Mouse (Mus musculus) spleen, adult 18-20 months (tissue): Measurements from ENCODE around the gene Gm17662.

Experiments used
- DNase-seq, 2 experiments: peaks; one replicate each; pipeline ENCODE4 v3.0.0; 2022; ENCODE audit warnings: mixed read lengths in 2 of 2

Gene Gm17662

DNA sequence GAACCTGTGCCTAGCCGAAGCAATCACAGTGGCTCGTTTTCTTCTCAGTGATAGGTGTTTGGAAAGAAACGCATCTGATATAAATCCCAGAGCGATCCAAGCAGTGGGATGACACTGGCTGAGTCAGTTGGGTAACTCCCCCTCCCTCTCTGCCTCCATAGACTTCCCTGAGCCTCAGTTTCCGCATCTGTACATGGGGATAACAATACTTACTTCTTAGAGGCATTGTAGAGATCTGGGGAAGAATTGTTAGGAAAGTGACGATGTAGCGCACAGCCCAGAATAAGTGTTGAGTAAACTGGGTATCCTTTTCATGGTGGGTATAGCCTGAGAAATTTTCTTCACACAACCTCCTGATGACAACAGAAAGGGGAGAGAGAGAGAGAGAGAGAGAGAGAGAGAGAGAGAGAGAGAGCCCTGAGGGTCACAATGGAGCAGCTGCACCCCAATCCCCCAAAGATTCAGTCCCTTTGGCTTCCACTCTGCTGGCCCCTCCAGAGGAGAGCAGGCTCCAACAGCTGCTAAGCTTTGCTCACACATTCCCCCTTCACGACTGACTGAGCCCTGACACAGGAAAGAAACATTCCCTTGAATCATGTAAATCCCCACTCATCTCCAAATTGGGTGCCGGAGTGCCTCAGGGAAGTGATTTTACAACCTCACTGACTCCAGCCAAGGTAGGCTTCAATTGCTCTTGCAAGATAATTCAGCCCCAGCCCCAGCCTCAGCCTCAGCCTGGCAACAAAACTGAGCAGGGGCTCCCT, 31.6 kb downstream of the Gm17662 start:
- no peak for DNase-seq

DNA sequence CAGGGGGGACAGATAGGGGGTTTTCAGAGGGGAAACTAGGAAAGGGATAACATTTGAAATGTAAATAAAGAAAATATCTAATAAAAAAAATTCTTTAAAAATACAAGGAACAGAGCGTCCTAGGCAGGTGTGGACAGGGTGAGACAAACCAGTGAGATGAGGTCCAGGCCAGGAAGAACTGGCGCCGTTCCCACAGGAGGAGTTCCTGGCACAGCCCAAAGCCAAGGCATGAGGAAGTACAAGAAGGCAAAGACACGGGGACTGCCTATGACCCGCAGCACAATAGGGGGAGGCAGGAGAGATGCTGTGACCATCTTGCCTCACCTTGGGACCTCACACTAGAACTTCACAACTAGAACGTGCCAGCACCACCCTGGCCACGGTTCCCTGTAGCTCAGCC, 34.6 kb downstream of the Gm17662 start:
- no peak for DNase-seq

DNA sequence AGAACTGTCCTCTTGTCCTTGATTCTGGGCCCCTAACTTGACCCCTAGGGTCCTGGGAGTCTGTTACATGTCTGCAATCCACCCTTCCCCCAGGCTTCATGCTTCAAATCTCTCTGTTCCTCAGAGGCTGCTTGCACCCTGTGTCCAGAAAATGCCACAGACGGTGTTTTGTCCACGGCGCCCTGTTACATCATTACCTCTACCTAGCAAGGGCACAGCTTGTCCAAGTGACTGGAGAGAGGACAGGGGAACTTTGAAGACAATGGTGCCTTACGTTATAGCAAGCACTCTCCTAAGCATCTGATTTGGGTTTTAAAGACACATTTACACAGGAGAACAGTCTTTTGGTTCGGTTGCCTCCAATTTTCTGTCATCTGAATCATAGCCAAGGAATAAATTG, 36.5 kb downstream of the Gm17662 start:
- no peak for DNase-seq

DNA sequence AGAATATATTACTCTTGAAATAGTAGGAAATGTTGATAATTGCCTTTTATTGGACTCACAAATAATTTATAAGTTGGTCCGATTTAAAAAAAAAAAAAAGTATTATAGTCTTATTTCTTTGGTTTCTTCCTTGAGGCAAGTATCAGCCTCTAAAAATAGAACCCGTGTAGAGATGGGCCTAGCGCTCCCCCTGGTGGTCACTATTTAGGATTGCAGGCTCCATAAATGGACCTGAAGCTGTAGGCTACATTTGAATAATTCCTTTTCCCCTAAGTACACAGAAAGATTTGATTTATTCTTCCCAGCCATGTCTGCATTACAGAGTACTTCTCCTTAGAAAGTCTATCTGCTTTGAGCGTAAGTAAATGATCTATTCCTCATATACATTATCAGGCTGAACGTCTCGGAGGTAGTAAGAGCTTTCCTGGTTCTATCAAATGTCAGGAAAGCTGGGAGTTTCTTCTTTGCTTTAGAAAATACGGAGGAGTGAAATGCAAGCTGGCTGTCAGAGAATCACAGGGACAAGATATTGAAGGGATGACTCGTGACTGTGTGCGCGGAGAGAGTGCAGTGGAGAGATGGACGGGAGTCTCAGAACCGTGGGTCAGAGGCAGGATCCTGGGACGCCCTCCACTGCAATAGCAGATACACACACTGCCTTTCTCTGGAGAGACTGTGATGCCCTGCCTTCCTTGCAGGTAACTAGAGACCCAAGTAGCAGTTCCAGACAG, 37.0 kb downstream of the Gm17662 start:
- DNase-seq: peak in 1 of 2 experiments; percentile 15

DNA sequence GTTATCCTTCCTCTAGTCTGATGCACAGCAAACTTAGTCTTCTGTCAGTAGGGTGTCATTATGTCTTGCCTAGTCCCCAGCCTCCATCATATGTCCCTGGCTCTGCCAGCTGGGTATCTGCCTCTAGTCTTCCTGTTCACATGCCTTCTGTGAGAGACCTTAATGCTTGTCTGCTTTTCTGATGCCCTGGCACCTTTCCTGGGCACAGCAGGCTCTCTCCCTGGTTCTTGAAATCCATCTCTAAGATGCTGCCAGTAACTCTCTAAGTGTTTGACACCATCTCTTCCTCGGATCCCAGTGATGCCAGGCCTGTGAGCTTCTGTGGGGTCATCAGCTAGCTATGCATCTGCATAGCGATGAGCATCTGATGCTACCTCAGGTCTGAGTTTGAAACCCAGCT, 45.7 kb downstream of the Gm17662 start:
- DNase-seq: no peak

DNA sequence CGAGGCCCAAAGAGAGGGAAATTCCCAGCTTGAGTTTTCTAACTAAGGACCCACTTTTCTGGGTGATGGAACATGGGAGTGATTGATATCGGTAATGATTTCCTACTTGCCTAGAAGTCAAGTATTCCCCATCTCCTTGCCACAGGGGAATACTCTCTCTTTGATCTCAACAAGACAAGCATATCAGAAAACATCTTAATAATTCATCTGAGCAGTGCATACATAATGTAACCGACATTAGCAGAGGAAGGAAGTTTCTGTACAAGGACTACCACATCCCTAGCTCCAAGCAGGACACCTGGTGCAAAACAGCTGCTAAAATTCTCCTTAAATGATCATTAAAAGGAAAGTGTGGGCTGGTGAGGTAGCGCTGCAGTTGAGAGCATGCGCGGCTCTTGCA, 47.9 kb downstream of the Gm17662 start:
- no peak for DNase-seq
